Mouse (Mus musculus) CH12.LX (cell line): ENCODE measurements around the gene Taar7e. TPM values are rescaled to one million over a fixed set of nuclear protein-coding genes. Genes with fewer than 3 reads are reported as not detected.
A peak's percentile ranks its signal among the peaks of the same experiment; 100 is the strongest.

Source experiments
- DNase-seq: peaks from one replicate; pipeline ENCODE4 v3.0.0-alpha.2; 2013; ENCODE audit errors: extremely low read depth
- H3K27ac ChIP-seq: 2 replicates; pipeline ENCODE4 v1.5.1; 2012; ENCODE audit warnings: low read depth, mild to moderate bottlenecking, control low read depth, moderate library complexity; ENCODE audit not compliant: insufficient read depth
- H3K27me3 ChIP-seq: replicated peaks from 2 replicates; pipeline ENCODE3; 2012; ENCODE audit warnings: inconsistent platforms
- H3K36me3 ChIP-seq, 2 experiments: replicated peaks in 1 of 2; 2 replicates each; pipeline versions ENCODE3 to v1.6.1; 2012; ENCODE audit warnings: inconsistent platforms in 1 of 2, low read length in 1 of 2, mild to moderate bottlenecking in 1 of 2, mixed read lengths in 1 of 2, moderate library complexity in 1 of 2; ENCODE audit not compliant: control insufficient read depth in 1 of 2, insufficient read depth in 1 of 2
- H3K4me1 ChIP-seq, 2 experiments: 2 replicates each; pipeline ENCODE4 v1.6.1; 2012; ENCODE audit warnings: inconsistent platforms in 1 of 2, moderate library complexity in 1 of 2; ENCODE audit not compliant: insufficient read depth in 2 of 2, control insufficient read depth in 1 of 2
- H3K4me2 ChIP-seq: 2 replicates; pipeline ENCODE4 v1.6.1; 2012; ENCODE audit warnings: low read depth, mild to moderate bottlenecking, control low read depth; ENCODE audit not compliant: poor library complexity, insufficient read depth, severe bottlenecking
- H3K4me3 ChIP-seq, 3 experiments: fragments of 150-350 bp in 1 of 3; sonication (generic) in 1 of 3; replicated peaks in 1 of 3; 2 replicates each; pipeline versions ENCODE3 to v1.5.1; 2011 to 2012; ENCODE audit warnings: low read depth in 2 of 3, low read length in 2 of 3, mild to moderate bottlenecking in 2 of 3, moderate library complexity in 2 of 3, control low read depth in 1 of 3, improper control_type of control experiment in 1 of 3, inconsistent platforms in 1 of 3, mixed read lengths in 1 of 3; ENCODE audit not compliant: poor library complexity in 1 of 3
- H3K79me2 ChIP-seq: replicated peaks from 2 replicates; pipeline ENCODE4 v1.6.1; 2012; ENCODE audit warnings: mild to moderate bottlenecking, moderate library complexity; ENCODE audit not compliant: control insufficient read depth, poor library complexity, insufficient read depth, severe bottlenecking; ENCODE audit errors: extremely low read depth
- H3K9ac ChIP-seq: 2 replicates; pipeline ENCODE4 v1.6.1; 2012; ENCODE audit warnings: low read depth, mild to moderate bottlenecking, control low read depth, moderate library complexity; ENCODE audit not compliant: insufficient read depth
- H3K9me3 ChIP-seq: replicated peaks from 2 replicates; pipeline ENCODE3; 2012; ENCODE audit warnings: low read length, inconsistent platforms, mixed read lengths
- BHLHE40 ChIP-seq: IDR thresholded peaks from 2 replicates; pipeline ENCODE4 v1.6.1; 2011; ENCODE audit warnings: mild to moderate bottlenecking, low read depth, low read length, improper control_type of control experiment
- CHD1 ChIP-seq: IDR thresholded peaks from 2 replicates; pipeline ENCODE4 v1.6.1; 2012; ENCODE audit warnings: low read depth, low read length, improper control_type of control experiment, inconsistent platforms
- CHD2 ChIP-seq: IDR thresholded peaks from 2 replicates; pipeline ENCODE4 v1.6.1; 2011; ENCODE audit warnings: low read length, improper control_type of control experiment
- CTCF ChIP-seq, 2 experiments: IDR thresholded peaks in 1 of 2; conservative IDR thresholded peaks in 1 of 2; 2 replicates each; pipeline ENCODE4 v1.5.1; 2011 to 2012; ENCODE audit warnings: low read depth in 2 of 2, low read length in 2 of 2, improper control_type of control experiment in 1 of 2, inconsistent platforms in 1 of 2, mild to moderate bottlenecking in 1 of 2, moderate library complexity in 1 of 2
- E2F4 ChIP-seq: IDR thresholded peaks from 2 replicates; pipeline ENCODE4 v1.6.1; 2011; ENCODE audit warnings: low read depth, low read length, improper control_type of control experiment; ENCODE audit not compliant: insufficient replicate concordance
- ELF1 ChIP-seq: IDR thresholded peaks from 2 replicates; pipeline ENCODE4 v1.6.1; 2014; ENCODE audit warnings: low read depth, mild to moderate bottlenecking, inconsistent platforms, low read length, improper control_type of control experiment
- EP300 ChIP-seq: IDR thresholded peaks from 2 replicates; pipeline ENCODE4 v1.6.1; 2011; ENCODE audit warnings: low read length, improper control_type of control experiment
- ETS1 ChIP-seq: conservative IDR thresholded peaks from 2 replicates; pipeline ENCODE4 v1.6.1; 2012; ENCODE audit warnings: low read depth, mild to moderate bottlenecking, inconsistent platforms, low read length, improper control_type of control experiment, moderate library complexity
- HCFC1 ChIP-seq: IDR thresholded peaks from 2 replicates; pipeline ENCODE4 v1.6.1; 2012; ENCODE audit warnings: low read depth, mild to moderate bottlenecking, inconsistent platforms, low read length, improper control_type of control experiment
- JUN ChIP-seq: IDR thresholded peaks from 2 replicates; pipeline ENCODE4 v1.6.1; 2011; ENCODE audit warnings: low read depth, mild to moderate bottlenecking, low read length, improper control_type of control experiment, moderate library complexity; ENCODE audit not compliant: insufficient read depth
- JUND ChIP-seq: conservative IDR thresholded peaks from 2 replicates; pipeline ENCODE4 v1.6.1; 2011; ENCODE audit warnings: low read depth, low read length, improper control_type of control experiment
- KAT2A ChIP-seq: IDR thresholded peaks from 2 replicates; pipeline ENCODE4 v1.6.1; 2012; ENCODE audit warnings: low read length, improper control_type of control experiment, inconsistent platforms; ENCODE audit not compliant: insufficient replicate concordance
- MAFK ChIP-seq: IDR thresholded peaks from 2 replicates; pipeline ENCODE4 v1.6.1; 2011; ENCODE audit warnings: low read length, improper control_type of control experiment; ENCODE audit not compliant: insufficient replicate concordance
- MAZ ChIP-seq: IDR thresholded peaks from 2 replicates; pipeline ENCODE4 v1.6.1; 2012; ENCODE audit warnings: low read depth, mild to moderate bottlenecking, inconsistent platforms, low read length, improper control_type of control experiment, moderate library complexity
- MEF2A ChIP-seq: IDR thresholded peaks from 2 replicates; pipeline ENCODE4 v1.6.1; 2014; ENCODE audit warnings: low read depth, mild to moderate bottlenecking, inconsistent platforms, low read length, improper control_type of control experiment, borderline replicate concordance
- MXI1 ChIP-seq: IDR thresholded peaks from 2 replicates; pipeline ENCODE4 v1.6.1; 2011; ENCODE audit warnings: mild to moderate bottlenecking, low read depth, low read length, improper control_type of control experiment
- MYC ChIP-seq: IDR thresholded peaks from 2 replicates; pipeline ENCODE4 v1.6.1; 2011; ENCODE audit warnings: low read depth, mild to moderate bottlenecking, improper control_type of control experiment, low read length
- NELFE ChIP-seq: IDR thresholded peaks from 2 replicates; pipeline ENCODE4 v1.6.1; 2011; ENCODE audit warnings: low read depth, low read length, improper control_type of control experiment
- NRF1 ChIP-seq: IDR thresholded peaks from 2 replicates; pipeline ENCODE4 v1.6.1; 2014; ENCODE audit warnings: low read depth, mild to moderate bottlenecking, inconsistent platforms, low read length, improper control_type of control experiment, moderate library complexity
- PAX5 ChIP-seq: IDR thresholded peaks from 2 replicates; pipeline ENCODE4 v1.6.1; 2012; ENCODE audit warnings: low read length, inconsistent platforms, mixed read lengths
- POLR2A ChIP-seq: IDR thresholded peaks from 2 replicates; pipeline ENCODE4 v1.6.1; 2011; ENCODE audit warnings: low read depth, mild to moderate bottlenecking, improper control_type of control experiment, low read length
- POLR2AphosphoS2 ChIP-seq: IDR thresholded peaks from 2 replicates; pipeline ENCODE4 v1.6.1; 2011; ENCODE audit warnings: low read depth, low read length, improper control_type of control experiment
- SIN3A ChIP-seq: IDR thresholded peaks from 2 replicates; pipeline ENCODE4 v1.6.1; 2012; ENCODE audit warnings: low read length, improper control_type of control experiment, inconsistent platforms
- SMC3 ChIP-seq: IDR thresholded peaks from 2 replicates; pipeline ENCODE4 v1.6.1; 2011; ENCODE audit warnings: low read depth, low read length, improper control_type of control experiment
- TBP ChIP-seq: conservative IDR thresholded peaks from 2 replicates; pipeline ENCODE4 v1.6.1; 2011; ENCODE audit warnings: low read depth, low read length, improper control_type of control experiment
- TCF12 ChIP-seq: IDR thresholded peaks from 2 replicates; pipeline ENCODE4 v1.6.1; 2014; ENCODE audit warnings: low read depth, mild to moderate bottlenecking, inconsistent platforms, low read length, improper control_type of control experiment
- UBTF ChIP-seq: IDR thresholded peaks from 2 replicates; pipeline ENCODE4 v1.6.1; 2012; ENCODE audit warnings: low read depth, mild to moderate bottlenecking, inconsistent platforms, low read length, improper control_type of control experiment, moderate library complexity
- USF1 ChIP-seq: IDR thresholded peaks from 2 replicates; pipeline ENCODE4 v1.6.1; 2014; ENCODE audit warnings: low read depth, mild to moderate bottlenecking, inconsistent platforms, low read length, improper control_type of control experiment
- USF2 ChIP-seq: conservative IDR thresholded peaks from 2 replicates; pipeline ENCODE4 v1.6.1; 2011; ENCODE audit warnings: low read depth, low read length, improper control_type of control experiment
- ZC3H11A ChIP-seq: IDR thresholded peaks from 2 replicates; pipeline ENCODE4 v1.6.1; 2012; ENCODE audit warnings: low read depth, mild to moderate bottlenecking, inconsistent platforms, low read length, improper control_type of control experiment
- ZKSCAN1 ChIP-seq: IDR thresholded peaks from 2 replicates; pipeline ENCODE4 v1.6.1; 2012; ENCODE audit warnings: low read depth, inconsistent platforms, low read length, improper control_type of control experiment, borderline replicate concordance
- ZMIZ1 ChIP-seq: IDR thresholded peaks from 2 replicates; pipeline ENCODE4 v1.6.1; 2012; ENCODE audit warnings: low read depth, mild to moderate bottlenecking, inconsistent platforms, low read length, improper control_type of control experiment
- ZNF384 ChIP-seq: IDR thresholded peaks from 2 replicates; pipeline ENCODE4 v1.6.1; 2012; ENCODE audit warnings: low read depth, low read length, improper control_type of control experiment, inconsistent platforms
- dilution Hi-C: fragments of 300-500 bp; cut with MboI; formaldehyde crosslinking; loops from 2 replicates; pipeline ENCODE4 v1.14.3; 2020; ENCODE audit warnings: low sequenced_read_pairs; ENCODE audit not compliant: extremely low pct_unique_long_range_greater_than_20kb, extremely low pct_ligation_motif_present
- in situ Hi-C: fragments of 300-500 bp; cut with MboI; formaldehyde crosslinking; loops from 3 replicates; pipeline ENCODE4 v1.14.3; 2019; ENCODE audit warnings: low sequenced_read_pairs, low pct_ligation_motif_present, low pct_unique_long_range_greater_than_20kb, mixed read lengths
- polyA plus RNA-seq: library from polyadenylated mRNA; unstranded; fragments of >175 nt; gene quantifications from 2 replicates; pipeline ENCODE4 v1.2.1, GENCODE M21; 2012; ENCODE audit warnings: low read depth; ENCODE audit not compliant: insufficient read length
- total RNA-seq, 2 experiments: library from RNA; depleted of rRNA; stranded (reverse); fragments of 300-350 nt in 1 of 2; fragments of >200 nt in 1 of 2; gene quantifications; 2 replicates each; pipeline ENCODE4 v1.2.3; 2012 to 2014

The Taar7e gene
- total and polyA plus RNA-seq, 3 experiments, result not detected

DNA sequence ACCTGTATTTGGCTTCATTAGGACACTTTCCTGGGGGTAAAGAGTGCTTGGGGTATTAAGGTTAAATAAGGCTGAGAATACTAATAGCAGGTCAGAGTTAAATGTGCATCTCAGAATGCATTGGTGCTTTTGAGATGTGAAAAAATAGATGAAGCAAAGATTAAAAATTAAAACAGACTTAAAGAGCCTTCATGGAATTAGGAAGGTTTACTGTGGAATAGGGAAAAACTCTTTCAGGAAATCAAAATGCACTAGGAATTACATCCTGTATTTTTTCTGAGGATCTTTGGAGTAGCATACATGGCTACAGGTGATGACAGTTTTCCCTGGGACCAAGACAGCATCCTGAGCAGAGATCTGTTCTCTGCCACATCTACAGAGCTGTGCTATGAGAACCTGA, 10.5 kb upstream of the Taar7e start, which contains the start of gene Taar7d:
TSS of gene Taar7d (plus strand) at position 301 of the 400 bp plus-strand sequence.
- Histone ChIP-seq H3K36me3 (no peaks in the 10 kb centered on the region), H3K9me3 (peaks cover 2% of the 10 kb centered on the region), H3K27ac (no peak within 1 kb of the TSS), H3K9ac (no peak within 1 kb of the TSS), H3K4me1 (peaks cover 0 to 8% of the 10 kb centered on the region in 2 experiments; a peak in 2 of 4 replicates), H3K27me3 (no peaks in the 10 kb centered on the region), H3K4me3 (no peak within 1 kb of the TSS), H3K4me2 (no peak within 1 kb of the TSS), H3K79me2 (no peaks in the 10 kb centered on the region)
- no peak for TF ChIP-seq PAX5
- TF ChIP-seq TCF12, result no peak
- no peak for TF ChIP-seq NRF1
- no peak for TF ChIP-seq BHLHE40
- no peak for TF ChIP-seq ETS1
- TF ChIP-seq MAZ, result no peak
- TF ChIP-seq KAT2A, result no peak
- no peak for TF ChIP-seq TBP
- no peak for TF ChIP-seq POLR2A
- TF ChIP-seq CTCF (conservative IDR thresholded peaks at IDR 0.05 in 1 of 2, IDR thresholded peaks at IDR 0.05 in 1 of 2; ENCODE audit: low read depth in 2 of 2, low read length in 2 of 2), result no peak
- TF ChIP-seq E2F4, result no peak
- TF ChIP-seq POLR2AphosphoS2, result no peak
- TF ChIP-seq MYC, result no peak
- TF ChIP-seq ZC3H11A, result no peak
- no peak for TF ChIP-seq ZMIZ1
- no peak for TF ChIP-seq USF1
- TF ChIP-seq SMC3, result no peak
- no peak for TF ChIP-seq MXI1
- TF ChIP-seq MAFK, result no peak
- no peak for TF ChIP-seq JUND
- DNase-seq, result no peak
- in situ Hi-C loops (no loop called here), dilution Hi-C loops (no loop called here)

DNA sequence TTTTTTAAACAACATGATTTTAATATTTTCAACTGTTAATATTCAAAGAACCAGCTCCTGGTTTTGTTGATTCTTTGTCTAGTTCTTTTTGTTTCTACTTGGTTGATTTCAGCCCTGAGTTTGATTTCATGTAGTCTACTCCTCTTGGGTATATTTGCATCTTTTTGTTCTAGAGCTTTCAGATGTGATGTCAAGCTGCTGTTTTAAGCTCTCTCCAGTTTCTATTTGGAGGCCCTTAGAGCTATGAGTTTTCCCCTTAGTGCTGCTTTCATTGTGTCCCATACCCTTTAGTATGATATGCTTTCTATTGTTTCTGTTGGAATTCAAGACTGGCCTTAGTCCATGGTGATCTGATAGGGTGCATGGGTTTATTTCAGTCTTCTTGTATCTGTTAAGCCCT, 6.1 kb upstream of the Taar7e start:
- Histone ChIP-seq H3K27me3 (no peaks in the 10 kb centered on the region), H3K4me3 (no peak overlapping the region), H3K4me2 (0 out of 2 replicates have a peak overlapping the region, but pooled peaks have one; percentile 50), H3K36me3 (no peaks in the 10 kb centered on the region), H3K4me1 (peaks cover 0 to 5% of the 10 kb centered on the region in 2 experiments; a peak in 2 of 4 replicates), H3K27ac (no peak overlapping the region), H3K79me2 (no peaks in the 10 kb centered on the region), H3K9me3 (no peaks in the 10 kb centered on the region), H3K9ac (no peak overlapping the region)
- dilution Hi-C loops (no loop called here), in situ Hi-C loops (no loop called here)
- peak; percentile 35 for DNase-seq
- TF ChIP-seq EP300 (peak; percentile 33; the same call in 1 of the 2 replicates), CHD1 (no peak), ELF1 (no peak), E2F4 (no peak), MEF2A (peak; percentile 95), CHD2 (no peak), HCFC1 (no peak), ZNF384 (no peak), USF2 (no peak), ETS1 (0 out of 2 replicates have a peak, but pooled peaks have one; percentile 37), MAFK (peak; percentile 43; the same call in 1 of the 2 replicates), POLR2A (no peak), MXI1 (no peak), KAT2A (no peak), POLR2AphosphoS2 (no peak), JUN (peak; percentile 91), ZMIZ1 (no peak), SIN3A (no peak), NELFE (no peak), BHLHE40 (no peak), NRF1 (no peak), ZKSCAN1 (no peak), UBTF (no peak)
